Mouse (Mus musculus): Measurements from ENCODE around the gene Ugt1a8. TPM values are rescaled to one million over a fixed set of nuclear protein-coding genes. Genes with fewer than 3 reads are reported as not detected.

The Ugt1a8 gene
- polyA plus RNA-seq, 1 experiment from 2014 or later = not detected

- peaks cover 54% of the 10 kb centered on the region for H3K9me3 ChIP-seq (ENCODE audit: control insufficient read depth, low read length)
- no peak overlapping the region for H3K4me2 ChIP-seq (ENCODE audit: low read depth, low read length)
- no peak for ATAC-seq
- no peaks in the 10 kb centered on the region for H3K27me3 ChIP-seq (replicated peaks; ENCODE audit: control insufficient read depth, insufficient read depth, low read length)
- no peak overlapping the region for H3K27ac ChIP-seq (ENCODE audit: low read length)
- WGBS = 71% methylated on average over 7 of the region's 7 CpGs
- H3K9ac ChIP-seq (ENCODE audit: low read depth, low read length) = no peak overlapping the region
- no peaks in the 10 kb centered on the region for H3K4me1 ChIP-seq (ENCODE audit: control insufficient read depth, insufficient read depth, low read length)
- H3K4me3 ChIP-seq (ENCODE audit: low read length) = no peak overlapping the region
- no peaks in the 10 kb centered on the region for H3K36me3 ChIP-seq (ENCODE audit: control insufficient read depth, insufficient read depth, low read length)
Measured at GRCm38 (mm10) chr1:88228121-88228520, 140.5 kb downstream of the Ugt1a8 start.

DNA sequence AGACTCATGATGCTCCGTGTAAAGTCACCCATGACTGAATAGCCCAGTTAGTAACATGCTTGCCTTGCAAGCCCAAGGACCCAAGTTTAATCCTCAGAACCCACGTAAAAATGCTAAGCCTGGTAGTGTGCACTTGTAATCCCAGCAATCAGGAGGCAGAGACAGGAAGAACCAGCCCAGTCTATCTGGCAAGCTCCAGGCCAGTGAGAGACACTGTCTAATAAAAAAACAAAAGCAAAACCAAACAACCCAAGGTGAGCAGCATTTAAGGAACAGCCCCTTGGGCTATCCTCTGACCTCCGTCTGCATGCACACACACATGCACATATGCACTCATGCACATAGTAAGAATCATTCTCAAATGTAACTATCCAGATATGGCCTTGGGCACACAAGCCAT is 142.0 kb downstream of the Ugt1a8 start:
- WGBS = 75% methylated on average over 3 of the region's 3 CpGs
- Histone ChIP-seq H3K9me3 (ENCODE audit: control insufficient read depth, low read length) (peaks cover 65% of the 10 kb centered on the region), H3K9ac (ENCODE audit: low read depth, low read length) (no peak overlapping the region), H3K4me2 (ENCODE audit: low read depth, low read length) (no peak overlapping the region), H3K4me1 (ENCODE audit: control insufficient read depth, insufficient read depth, low read length) (no peaks in the 10 kb centered on the region), H3K27ac (ENCODE audit: low read length) (no peak overlapping the region), H3K4me3 (ENCODE audit: low read length) (no peak overlapping the region), H3K27me3 (replicated peaks; ENCODE audit: control insufficient read depth, insufficient read depth, low read length) (no peaks in the 10 kb centered on the region), H3K36me3 (ENCODE audit: control insufficient read depth, insufficient read depth, low read length) (no peaks in the 10 kb centered on the region)
- ATAC-seq = no peak

DNA sequence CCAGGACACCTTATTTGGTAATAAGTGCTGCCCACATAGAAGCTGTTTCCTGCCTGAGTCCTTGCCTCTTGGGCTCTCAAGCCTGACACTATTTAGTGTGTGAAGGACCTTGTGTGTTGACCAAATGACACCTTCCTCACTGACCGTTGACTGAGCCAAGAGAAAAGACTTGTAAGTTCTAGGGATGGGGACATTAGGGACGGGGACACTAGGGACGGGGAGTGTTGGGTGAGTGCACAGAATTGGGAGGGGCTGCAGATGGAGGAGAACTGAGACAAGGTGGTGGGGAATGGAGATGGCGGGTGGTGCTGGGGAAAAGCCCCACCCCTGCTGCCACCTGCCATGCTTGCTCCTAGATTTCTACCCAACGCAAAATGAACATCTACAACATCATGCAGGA is 142.4 kb downstream of the Ugt1a8 start:
- Histone ChIP-seq H3K27me3 (replicated peaks; ENCODE audit: control insufficient read depth, insufficient read depth, low read length) (no peaks in the 10 kb centered on the region), H3K36me3 (ENCODE audit: control insufficient read depth, insufficient read depth, low read length) (no peaks in the 10 kb centered on the region), H3K9ac (ENCODE audit: low read depth, low read length) (no peak overlapping the region), H3K4me1 (ENCODE audit: control insufficient read depth, insufficient read depth, low read length) (no peaks in the 10 kb centered on the region), H3K4me2 (ENCODE audit: low read depth, low read length) (no peak overlapping the region), H3K4me3 (ENCODE audit: low read length) (no peak overlapping the region), H3K9me3 (ENCODE audit: control insufficient read depth, low read length) (peaks cover 69% of the 10 kb centered on the region), H3K27ac (ENCODE audit: low read length) (no peak overlapping the region)
- ATAC-seq = no peak
- 82% methylated on average over 5 of the region's 5 CpGs for WGBS

DNA sequence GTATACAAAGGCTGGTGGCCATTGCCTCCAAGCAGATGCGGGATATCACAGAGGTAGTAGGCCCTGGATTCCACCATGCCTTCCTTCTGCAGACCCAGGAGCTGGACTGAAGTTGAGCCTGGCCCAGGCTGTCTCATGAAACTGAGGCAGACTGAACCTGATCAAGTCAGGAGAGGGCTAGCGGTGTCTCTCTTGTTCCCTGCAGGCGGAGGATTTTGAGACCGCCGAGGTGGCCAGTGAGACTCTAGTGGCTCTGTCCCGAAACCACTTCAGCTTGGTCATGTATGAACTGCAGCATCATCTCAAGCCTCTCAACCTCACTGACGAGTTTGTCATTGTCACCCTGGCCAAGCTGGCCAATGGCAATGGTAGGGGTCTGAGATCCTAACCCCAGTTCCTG is 142.8 kb downstream of the Ugt1a8 start:
- no peak for ATAC-seq
- peaks cover 74% of the 10 kb centered on the region for H3K9me3 ChIP-seq (ENCODE audit: control insufficient read depth, low read length)

DNA sequence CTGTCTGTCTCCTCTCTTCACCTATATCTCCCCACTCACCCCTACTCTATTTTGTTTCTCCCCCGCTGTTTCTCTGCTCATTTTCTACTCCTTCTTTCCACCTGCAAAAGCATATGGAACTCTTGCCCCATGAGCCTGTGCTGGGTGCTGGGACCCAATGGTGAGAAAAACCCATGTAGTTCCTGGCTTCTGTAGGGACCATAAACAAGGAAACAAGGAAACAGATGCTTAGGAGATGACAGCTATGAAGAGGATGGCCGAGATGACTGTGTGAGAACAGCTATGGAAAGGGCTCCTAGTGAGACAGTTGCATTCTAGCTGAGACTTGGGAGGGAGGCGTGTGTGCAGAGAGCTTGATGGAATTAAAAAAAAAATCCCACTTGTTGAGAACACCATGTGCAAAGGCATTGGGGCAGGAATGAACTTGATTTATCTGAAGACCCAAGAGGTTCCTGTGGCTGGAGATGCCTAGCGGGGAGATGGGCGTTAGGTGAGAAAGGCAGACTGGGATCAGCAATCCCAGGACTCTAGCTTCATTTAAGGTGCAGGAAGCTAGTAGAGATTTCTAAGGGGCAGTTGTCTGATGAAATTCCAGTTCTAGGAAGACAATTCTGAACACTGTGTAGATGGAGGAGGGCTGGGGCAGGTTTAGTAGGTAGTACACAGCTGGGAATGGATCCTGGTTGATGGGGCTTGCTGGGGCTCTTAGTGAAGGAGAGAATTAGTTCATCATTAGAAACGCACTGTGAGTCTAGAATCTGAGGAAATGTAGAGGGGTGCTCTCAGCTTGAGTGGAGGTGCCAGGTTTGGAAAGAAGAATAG is 143.6 kb downstream of the Ugt1a8 start:
- Histone ChIP-seq H3K4me1 (ENCODE audit: control insufficient read depth, insufficient read depth, low read length) (no peaks in the 10 kb centered on the region), H3K36me3 (ENCODE audit: control insufficient read depth, insufficient read depth, low read length) (no peaks in the 10 kb centered on the region), H3K9me3 (ENCODE audit: control insufficient read depth, low read length) (peaks cover 72% of the 10 kb centered on the region), H3K27ac (ENCODE audit: low read length) (no peak overlapping the region), H3K4me2 (ENCODE audit: low read depth, low read length) (no peak overlapping the region), H3K4me3 (ENCODE audit: low read length) (no peak overlapping the region), H3K27me3 (replicated peaks; ENCODE audit: control insufficient read depth, insufficient read depth, low read length) (no peaks in the 10 kb centered on the region), H3K9ac (ENCODE audit: low read depth, low read length) (no peak overlapping the region)
- no peak for ATAC-seq
- WGBS = 77% methylated on average over 6 of the region's 6 CpGs

More for the DNA sequence above, 142.8 kb downstream of the Ugt1a8 start:
- Histone ChIP-seq H3K36me3 (ENCODE audit: control insufficient read depth, insufficient read depth, low read length) (no peaks in the 10 kb centered on the region), H3K4me1 (ENCODE audit: control insufficient read depth, insufficient read depth, low read length) (no peaks in the 10 kb centered on the region), H3K27me3 (replicated peaks; ENCODE audit: control insufficient read depth, insufficient read depth, low read length) (no peaks in the 10 kb centered on the region), H3K27ac (ENCODE audit: low read length) (no peak overlapping the region), H3K9ac (ENCODE audit: low read depth, low read length) (no peak overlapping the region), H3K4me2 (ENCODE audit: low read depth, low read length) (no peak overlapping the region), H3K4me3 (ENCODE audit: low read length) (no peak overlapping the region)
- 71% methylated on average over 7 of the region's 7 CpGs for WGBS

DNA sequence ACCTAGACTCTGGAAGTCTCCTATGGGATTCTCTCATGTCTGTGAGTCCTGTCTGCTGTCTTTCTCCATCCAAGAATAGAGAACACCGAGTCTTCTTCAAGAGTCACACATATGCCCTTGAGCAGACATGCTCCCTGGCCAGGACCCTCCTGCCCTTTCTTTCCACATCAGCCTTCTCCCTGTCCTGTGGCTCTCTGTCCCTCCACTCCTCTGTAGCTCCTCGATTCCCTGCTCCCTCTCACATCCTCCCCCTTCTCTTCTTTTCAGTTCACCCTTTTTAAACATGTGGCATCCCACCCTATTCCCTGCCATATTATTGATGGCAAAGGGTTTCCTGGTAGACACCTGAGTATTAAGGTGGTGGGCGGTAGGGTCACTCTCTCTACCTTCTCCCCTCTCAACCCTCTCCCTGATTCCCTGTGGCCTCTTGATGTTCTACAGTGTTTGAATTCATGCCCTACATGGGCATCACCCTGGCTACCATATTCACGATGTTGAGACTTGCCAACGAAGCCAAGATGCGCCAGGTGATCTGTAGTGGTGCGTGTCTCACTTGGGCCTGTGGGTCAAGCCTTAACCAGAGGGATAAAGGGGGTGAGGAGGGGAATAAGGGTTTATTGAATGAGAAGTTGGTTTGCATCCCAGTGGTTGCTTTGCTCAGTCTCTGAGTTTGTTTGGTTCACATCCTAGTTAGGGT is 144.3 kb downstream of the Ugt1a8 start:
- peaks cover 70% of the 10 kb centered on the region for H3K9me3 ChIP-seq (ENCODE audit: control insufficient read depth, low read length)
- H3K4me1 ChIP-seq (ENCODE audit: control insufficient read depth, insufficient read depth, low read length) = no peaks in the 10 kb centered on the region
- WGBS = 69% methylated on average over 7 of the region's 7 CpGs
- no peak overlapping the region for H3K4me3 ChIP-seq (ENCODE audit: low read length)
- no peak for ATAC-seq
- no peak overlapping the region for H3K9ac ChIP-seq (ENCODE audit: low read depth, low read length)
- no peak overlapping the region for H3K27ac ChIP-seq (ENCODE audit: low read length)
- H3K4me2 ChIP-seq (ENCODE audit: low read depth, low read length) = no peak overlapping the region
- no peaks in the 10 kb centered on the region for H3K36me3 ChIP-seq (ENCODE audit: control insufficient read depth, insufficient read depth, low read length)
- H3K27me3 ChIP-seq (replicated peaks; ENCODE audit: control insufficient read depth, insufficient read depth, low read length) = no peaks in the 10 kb centered on the region

GRCm38 (mm10) chr1:88232664-88233380 is 145.2 kb downstream of the Ugt1a8 start:
- Histone ChIP-seq H3K27me3 (replicated peaks; ENCODE audit: control insufficient read depth, insufficient read depth, low read length) (no peaks in the 10 kb centered on the region), H3K36me3 (ENCODE audit: control insufficient read depth, insufficient read depth, low read length) (no peaks in the 10 kb centered on the region), H3K4me1 (ENCODE audit: control insufficient read depth, insufficient read depth, low read length) (no peaks in the 10 kb centered on the region), H3K4me2 (ENCODE audit: low read depth, low read length) (no peak overlapping the region), H3K9ac (ENCODE audit: low read depth, low read length) (no peak overlapping the region), H3K9me3 (ENCODE audit: control insufficient read depth, low read length) (peaks cover 75% of the 10 kb centered on the region), H3K27ac (ENCODE audit: low read length) (no peak overlapping the region), H3K4me3 (ENCODE audit: low read length) (no peak overlapping the region)
- 57% methylated on average over 3 of the region's 3 CpGs for WGBS
- ATAC-seq = no peak

GRCm38 (mm10) chr1:88233421-88234247 is 146.0 kb downstream of the Ugt1a8 start:
- no peak overlapping the region for H3K4me3 ChIP-seq (ENCODE audit: low read length)
- no peak overlapping the region for H3K4me2 ChIP-seq (ENCODE audit: low read depth, low read length)
- no peaks in the 10 kb centered on the region for H3K4me1 ChIP-seq (ENCODE audit: control insufficient read depth, insufficient read depth, low read length)
- H3K9ac ChIP-seq (ENCODE audit: low read depth, low read length) = no peak overlapping the region
- H3K27me3 ChIP-seq (replicated peaks; ENCODE audit: control insufficient read depth, insufficient read depth, low read length) = no peaks in the 10 kb centered on the region
- 68% methylated on average over 14 of the region's 14 CpGs for WGBS
- H3K36me3 ChIP-seq (ENCODE audit: control insufficient read depth, insufficient read depth, low read length) = no peaks in the 10 kb centered on the region
- no peak overlapping the region for H3K27ac ChIP-seq (ENCODE audit: low read length)
- peaks cover 75% of the 10 kb centered on the region for H3K9me3 ChIP-seq (ENCODE audit: control insufficient read depth, low read length)
- ATAC-seq = 0 out of 2 replicates have a peak, but pooled peaks have one; percentile 9

- 68% methylated on average over 4 of the region's 4 CpGs for WGBS
- Histone ChIP-seq H3K27ac (ENCODE audit: low read length) (no peak overlapping the region), H3K4me1 (ENCODE audit: control insufficient read depth, insufficient read depth, low read length) (no peaks in the 10 kb centered on the region), H3K4me2 (ENCODE audit: low read depth, low read length) (no peak overlapping the region), H3K36me3 (ENCODE audit: control insufficient read depth, insufficient read depth, low read length) (no peaks in the 10 kb centered on the region), H3K9ac (ENCODE audit: low read depth, low read length) (no peak overlapping the region), H3K9me3 (ENCODE audit: control insufficient read depth, low read length) (peaks cover 77% of the 10 kb centered on the region), H3K27me3 (replicated peaks; ENCODE audit: control insufficient read depth, insufficient read depth, low read length) (no peaks in the 10 kb centered on the region), H3K4me3 (ENCODE audit: low read length) (no peak overlapping the region)
- no peak for ATAC-seq
Measured at GRCm38 (mm10) chr1:88234248-88234610, 146.6 kb downstream of the Ugt1a8 start.
